26 mouse cellular contexts compared by ENCODE assay signal in the genomic region with DNA sequence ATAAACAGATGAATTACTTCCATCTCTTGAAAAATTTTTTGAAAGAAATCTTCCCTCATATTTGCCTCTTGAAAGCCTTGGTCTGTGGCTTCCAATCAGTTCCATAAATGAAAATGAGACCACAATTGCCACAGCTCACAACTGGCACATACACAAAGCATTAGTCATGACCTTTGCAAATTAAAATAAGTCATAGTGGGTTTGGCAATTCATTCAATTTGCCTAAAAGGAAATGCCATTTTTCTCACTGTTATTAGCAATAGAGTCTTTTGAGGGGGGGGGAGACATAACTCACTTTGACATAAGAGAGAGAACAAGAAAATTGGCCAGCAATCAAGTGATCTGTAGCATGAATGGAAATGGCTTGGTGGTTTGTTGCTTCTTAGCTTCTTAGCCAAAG.
DNase-seq lines count a peak whose midpoint lies in the region; ATAC-seq and TF ChIP-seq lines count a peak whose summit lies in the region.
"Had no signal": no experiment of that assay in that cellular context is flagged by ENCODE, and none has a peak within 500 bp of the region (broad histone marks: within the 10 kb centered on the region; RNA-seq: fewer than 3 reads in every experiment).

No protein-coding gene starts in this region.

- no peaks in the 10 kb centered on the region for H3K36me3 ChIP-seq in embryonic facial prominence, embryonic 14.5 days (ENCODE audit: control insufficient read depth, insufficient read depth, low read length)
- no peaks in the 10 kb centered on the region for H3K36me3 ChIP-seq in embryonic facial prominence, embryonic 10.5 days (replicated peaks)
- H3K36me3 ChIP-seq in CH12.LX (replicated peaks in 1 of 2; ENCODE audit: control insufficient read depth in 1 of 2, insufficient read depth in 1 of 2, low read length in 1 of 2): no peaks in the 10 kb centered on the region
- H3K36me3 ChIP-seq in intestine, postnatal 0 days (ENCODE audit: control insufficient read depth, insufficient read depth): no peaks in the 10 kb centered on the region
- H3K36me3 ChIP-seq: embryonic facial prominence, embryonic 12.5 days; embryonic facial prominence, embryonic 15.5 days; forebrain, embryonic 15.5 days had no signal

- TF ChIP-seq EP300 in CH12.LX (IDR thresholded peaks at IDR 0.05; ENCODE audit: low read length): no peak

- in situ Hi-C loops in CH12.LX (cut with MboI; ENCODE audit: low pct_ligation_motif_present, low pct_unique_long_range_greater_than_20kb, low sequenced_read_pairs): no loop called here

- no peak overlapping the region for H3K4me2 ChIP-seq in embryonic facial prominence, embryonic 14.5 days (ENCODE audit: low read depth, low read length)
- no peak overlapping the region for H3K4me2 ChIP-seq in CH12.LX (ENCODE audit: insufficient read depth, low read depth, poor library complexity, severe bottlenecking)
- H3K4me2 ChIP-seq in intestine, postnatal 0 days (replicated peaks; ENCODE audit: low read depth): no peak overlapping the region
- H3K4me2 ChIP-seq: embryonic facial prominence, embryonic 12.5 days; embryonic facial prominence, embryonic 15.5 days; forebrain, embryonic 13.5 days; forebrain, embryonic 15.5 days had no signal

- no peaks in the 10 kb centered on the region for H3K9me3 ChIP-seq in embryonic facial prominence, embryonic 14.5 days (ENCODE audit: control insufficient read depth, low read length)
- H3K9me3 ChIP-seq in embryonic facial prominence, embryonic 10.5 days: no peaks in the 10 kb centered on the region
- no peaks in the 10 kb centered on the region for H3K9me3 ChIP-seq in CH12.LX (replicated peaks; ENCODE audit: low read length)
- no peaks in the 10 kb centered on the region for H3K9me3 ChIP-seq in intestine, postnatal 0 days (ENCODE audit: control insufficient read depth)
- H3K9me3 ChIP-seq: embryonic facial prominence, embryonic 12.5 days; embryonic facial prominence, embryonic 15.5 days; forebrain, embryonic 13.5 days; forebrain, embryonic 15.5 days had no signal

- no peaks in the 10 kb centered on the region for H3K27me3 ChIP-seq in embryonic facial prominence, embryonic 14.5 days (replicated peaks; ENCODE audit: control insufficient read depth, insufficient read depth, low read length)
- H3K27me3 ChIP-seq in embryonic facial prominence, embryonic 10.5 days (replicated peaks; ENCODE audit: low read depth, poor library complexity, severe bottlenecking): no peaks in the 10 kb centered on the region
- no peaks in the 10 kb centered on the region for H3K27me3 ChIP-seq in CH12.LX (replicated peaks)
- H3K27me3 ChIP-seq in intestine, postnatal 0 days (replicated peaks; ENCODE audit: control insufficient read depth, insufficient read depth, low read length): no peaks in the 10 kb centered on the region
- H3K27me3 ChIP-seq: embryonic facial prominence, embryonic 12.5 days; embryonic facial prominence, embryonic 15.5 days; forebrain, embryonic 13.5 days; forebrain, embryonic 15.5 days had no signal

- H3K9ac ChIP-seq in embryonic facial prominence, embryonic 14.5 days (ENCODE audit: low read depth, low read length): no peak overlapping the region
- no peak overlapping the region for H3K9ac ChIP-seq in CH12.LX (ENCODE audit: insufficient read depth, low read depth)
- H3K9ac ChIP-seq in intestine, postnatal 0 days (ENCODE audit: low read depth, low read length): no peak overlapping the region
- H3K9ac ChIP-seq: embryonic facial prominence, embryonic 12.5 days; embryonic facial prominence, embryonic 15.5 days; forebrain, embryonic 13.5 days; forebrain, embryonic 15.5 days; forebrain, postnatal 0 days had no signal

- no peak overlapping the region for H3K27ac ChIP-seq in embryonic facial prominence, embryonic 14.5 days (replicated peaks; ENCODE audit: low read depth, low read length)
- no peak overlapping the region for H3K27ac ChIP-seq in embryonic facial prominence, embryonic 10.5 days (replicated peaks)
- no peak overlapping the region for H3K27ac ChIP-seq in CH12.LX (ENCODE audit: insufficient read depth, low read depth)
- H3K27ac ChIP-seq in intestine, postnatal 0 days (ENCODE audit: low read depth, low read length): no peak overlapping the region
- H3K27ac ChIP-seq: embryonic facial prominence, embryonic 12.5 days; embryonic facial prominence, embryonic 15.5 days; forebrain, embryonic 13.5 days; forebrain, embryonic 15.5 days had no signal

- dilution Hi-C loops in CH12.LX (cut with MboI; ENCODE audit: extremely low pct_ligation_motif_present, extremely low pct_unique_long_range_greater_than_20kb, low sequenced_read_pairs): no loop called here

- H3K4me3 ChIP-seq in embryonic facial prominence, embryonic 14.5 days (ENCODE audit: low read depth, low read length): no peak overlapping the region
- no peak overlapping the region for H3K4me3 ChIP-seq in embryonic facial prominence, embryonic 10.5 days
- no peak overlapping the region for H3K4me3 ChIP-seq in CH12.LX (replicated peaks in 1 of 3; ENCODE audit: low read depth in 2 of 3, low read length in 2 of 3, poor library complexity in 1 of 3)
- no peak overlapping the region for H3K4me3 ChIP-seq in intestine, postnatal 0 days (ENCODE audit: low read depth, low read length)
- H3K4me3 ChIP-seq: embryonic facial prominence, embryonic 12.5 days; embryonic facial prominence, embryonic 15.5 days; erythroblast, embryonic 14.5 days; forebrain, embryonic 13.5 days; forebrain, embryonic 15.5 days had no signal

- no peak for ATAC-seq in embryonic facial prominence, embryonic 14.5 days (ENCODE audit: low read depth)
- ATAC-seq in intestine, postnatal 0 days: no peak
- ATAC-seq: activated CD4-positive, CD25-positive, alpha-beta regulatory T cell, adult 4 months; CD4-positive, CD25-positive, alpha-beta regulatory T cell, adult 4 months; forebrain, postnatal 0 days; Patski had no signal

- peak; percentile 51 for DNase-seq in embryonic facial prominence, embryonic 14.5 days (ENCODE audit: low spot score)
- DNase-seq in embryonic facial prominence, embryonic 10.5 days (ENCODE audit: low spot score): no peak
- DNase-seq in 416B (ENCODE audit: low read depth) (peak; percentile 60), CH12.LX (ENCODE audit: extremely low read depth) (peak; percentile 7)
- DNase-seq in fibroblast of lung, adult 2 months (ENCODE audit: low read depth): peak; percentile 45
- DNase-seq in right cerebral cortex, adult 2 months (ENCODE audit: low spot score in 2 of 2): no peak
- DNase-seq in right cerebral cortex, postnatal 10 days (ENCODE audit: low spot score in 2 of 2): no peak
- DNase-seq: adrenal gland, adult 8-10 months; adrenal gland, postnatal 14 days; adrenal gland, postnatal 36 days; cerebellum, adult 11-12 months; cerebellum, adult 2 months; cerebellum, adult 9-10 months; cerebellum, postnatal 10 days; cerebellum, postnatal 25 days; embryo, embryonic 11 days; forebrain, postnatal 0 days had no signal

- TF ChIP-seq CTCF in CH12.LX (conservative IDR thresholded peaks at IDR 0.05 in 1 of 2, IDR thresholded peaks at IDR 0.05 in 1 of 2; ENCODE audit: low read depth in 2 of 2, low read length in 2 of 2): no peak
- TF ChIP-seq CTCF in intestine, postnatal 0 days (IDR thresholded peaks at IDR 0.05; ENCODE audit: low read depth): no peak

- no peak for TF ChIP-seq POLR2A in CH12.LX (IDR thresholded peaks at IDR 0.05; ENCODE audit: low read depth, low read length)

- H3K4me1 ChIP-seq in embryonic facial prominence, embryonic 14.5 days (ENCODE audit: control insufficient read depth, insufficient read depth, low read length): no peaks in the 10 kb centered on the region
- no peaks in the 10 kb centered on the region for H3K4me1 ChIP-seq in embryonic facial prominence, embryonic 10.5 days
- peaks cover 0 to 3% of the 10 kb centered on the region in 2 experiments; a peak in 2 of 4 replicates for H3K4me1 ChIP-seq in CH12.LX (ENCODE audit: control insufficient read depth in 1 of 2, insufficient read depth in 2 of 2)
- H3K4me1 ChIP-seq in intestine, postnatal 0 days (replicated peaks; ENCODE audit: control insufficient read depth, insufficient read depth, low read length): peaks cover 8% of the 10 kb centered on the region; the same call in 1 of the 2 replicates
- H3K4me1 ChIP-seq: embryonic facial prominence, embryonic 12.5 days; embryonic facial prominence, embryonic 15.5 days; forebrain, embryonic 13.5 days; forebrain, embryonic 15.5 days had no signal

- no peaks in the 10 kb centered on the region for H3K79me2 ChIP-seq in CH12.LX (replicated peaks; ENCODE audit: control insufficient read depth, extremely low read depth, insufficient read depth, poor library complexity, severe bottlenecking)

- TF ChIP-seq RAD21 in CH12.LX (IDR thresholded peaks at IDR 0.05; ENCODE audit: low read depth, low read length): no peak

TF ChIP-seq in CH12.LX, 34 proteins besides CTCF, POLR2A, EP300 and RAD21:
- TF ChIP-seq JUND (conservative IDR thresholded peaks at IDR 0.05; ENCODE audit: low read depth, low read length) (no peak), CHD2 (IDR thresholded peaks at IDR 0.05; ENCODE audit: low read length) (no peak), PAX5 (IDR thresholded peaks at IDR 0.05; ENCODE audit: low read length) (no peak), MXI1 (IDR thresholded peaks at IDR 0.05; ENCODE audit: low read depth, low read length) (no peak), UBTF (IDR thresholded peaks at IDR 0.05; ENCODE audit: low read depth, low read length) (no peak), JUN (IDR thresholded peaks at IDR 0.05; ENCODE audit: insufficient read depth, low read depth, low read length) (no peak)

Comparison
In these comparisons a context has a peak if more than half of its experiments do, and no peak if none do; other contexts are left out.
1. DNase-seq: peak in embryonic facial prominence, embryonic 14.5 days (single experiment), 416B (single experiment), CH12.LX (single experiment) and fibroblast of lung, adult 2 months (single experiment); none in embryonic facial prominence, embryonic 10.5 days (single experiment), right cerebral cortex, adult 2 months (0 of 2) and right cerebral cortex, postnatal 10 days (0 of 2).